Mouse (Mus musculus) heart, embryonic 11.5 days (tissue): ENCODE results near the gene Krt14. TPM values are rescaled to one million over a fixed set of nuclear protein-coding genes. Genes with fewer than 3 reads are reported as not detected.

Experiments
- ATAC-seq: fragments of 200-750 bp; cut with Nextera tagmentation; replicated peaks from 2 replicates; pipeline ENCODE4 v1.8.0; 2017; ENCODE audit warnings: moderate library complexity; ENCODE audit not compliant: insufficient number of reproducible peaks, low FRiP score, low TSS enrichment
- H3K27ac ChIP-seq: fragments of 300-500 bp; sonication (generic); 2 replicates; pipeline ENCODE4 v1.5.1; 2014; ENCODE audit warnings: mild to moderate bottlenecking, low read depth, low read length
- H3K27me3 ChIP-seq: fragments of 300-500 bp; sonication (generic); 2 replicates; pipeline ENCODE4 v1.6.1; 2014; ENCODE audit warnings: mild to moderate bottlenecking, low read length, mixed read lengths; ENCODE audit not compliant: control insufficient read depth, insufficient read depth
- H3K36me3 ChIP-seq: fragments of 300-500 bp; sonication (generic); 2 replicates; pipeline ENCODE4 v1.6.1; 2014; ENCODE audit warnings: mild to moderate bottlenecking, low read length, moderate library complexity, mixed read lengths; ENCODE audit not compliant: control insufficient read depth, insufficient read depth
- H3K4me1 ChIP-seq: fragments of 300-500 bp; sonication (generic); 2 replicates; pipeline ENCODE4 v1.6.1; 2014; ENCODE audit warnings: low read length; ENCODE audit not compliant: control insufficient read depth, insufficient read depth
- H3K4me2 ChIP-seq: fragments of 300-500 bp; sonication (generic); 2 replicates; pipeline ENCODE4 v1.6.1; 2014; ENCODE audit warnings: mild to moderate bottlenecking, moderate library complexity
- H3K4me3 ChIP-seq: fragments of 300-500 bp; sonication (generic); 2 replicates; pipeline ENCODE4 v1.5.1; 2014; ENCODE audit warnings: low read depth, low read length
- H3K9ac ChIP-seq: fragments of 300-500 bp; sonication (generic); 2 replicates; pipeline ENCODE4 v1.6.1; 2014; ENCODE audit warnings: mild to moderate bottlenecking, low read depth, low read length, moderate library complexity
- H3K9me3 ChIP-seq: fragments of 300-500 bp; sonication (generic); replicated peaks from 2 replicates; pipeline ENCODE4 v1.6.1; 2016; ENCODE audit warnings: low read length; ENCODE audit not compliant: control insufficient read depth
- WGBS: fragments of 180-500 bp; shearing (Covaris S2); extraction: QIAGEN DNeasy Blood & Tissue Kit; methylation state at CpG from one replicate; pipeline ENCODE4 v1.1.7; 2014; ENCODE audit not compliant: insufficient replicate concordance; 5-methylcytosine and 5-hydroxymethylcytosine counted together
- polyA plus RNA-seq: library from polyadenylated mRNA; unstranded; fragments of >200 nt; fragmentation: Nextera tagmentation; extraction: Ambion mirVana; gene quantifications from 2 replicates; pipeline ENCODE4 v1.2.1, GENCODE M21; 2014

Krt14 gene
- polyA plus RNA-seq, 1 experiment from 2014 or later: 1.4 TPM

DNA sequence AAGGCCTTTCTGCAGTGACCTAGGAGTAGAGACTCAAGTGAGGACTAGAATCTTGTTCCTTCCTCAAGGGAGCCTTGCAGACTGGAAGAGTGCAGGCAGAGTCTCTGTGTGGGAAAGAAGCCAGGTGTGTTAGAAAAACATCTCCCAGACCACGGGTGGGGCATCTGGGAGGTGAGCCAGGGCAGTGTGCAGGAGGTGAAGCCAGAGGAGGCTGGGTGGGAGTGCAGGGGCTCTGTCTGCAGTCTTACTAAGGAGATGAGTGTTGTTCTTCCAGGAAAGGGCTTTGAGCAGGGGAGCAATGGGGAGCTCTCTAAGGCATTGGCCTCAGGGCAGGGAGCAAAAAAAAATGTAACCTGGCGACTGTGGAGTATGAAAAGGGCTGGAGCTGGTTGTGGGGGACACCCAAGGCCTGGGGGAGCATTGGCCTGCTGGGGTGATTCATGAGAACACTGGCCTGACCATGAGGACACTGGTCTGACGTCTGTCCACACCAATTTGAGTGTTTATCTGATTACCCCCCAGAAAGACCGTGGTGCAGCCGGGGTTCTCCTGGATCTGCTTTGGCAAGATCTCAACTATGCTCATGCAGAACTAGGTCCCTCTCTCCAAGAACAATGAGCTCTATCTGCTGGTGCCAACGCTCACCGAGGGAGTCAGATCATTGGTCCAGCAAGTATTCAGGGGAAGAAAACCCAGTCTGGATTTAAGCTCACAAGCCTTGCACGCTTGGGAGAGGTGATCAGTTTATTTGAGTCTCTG lies 51.7 kb downstream of the Krt14 start:
- Histone ChIP-seq H3K4me2 (no peak overlapping the region), H3K4me3 (no peak overlapping the region), H3K27me3 (no peaks in the 10 kb centered on the region), H3K36me3 (no peaks in the 10 kb centered on the region), H3K4me1 (0 out of 2 replicates have a peak, but pooled peaks cover 2% of the 10 kb centered on the region), H3K9me3 (no peaks in the 10 kb centered on the region), H3K9ac (no peak overlapping the region), H3K27ac (no peak overlapping the region)
- WGBS: 57% methylated on average over 8 of the region's 8 CpGs
- no peak for ATAC-seq

Other genes starting within 250 kb of the Krt14 start
- not detected in 2 replicates for gene Krtap29-1, start 228.5 kb downstream of the Krt14 start, polyA plus RNA-seq
- gene Krtap16-1, start 221.0 kb downstream of the Krt14 start, polyA plus RNA-seq: not detected in 2 replicates
- not detected in 2 replicates for gene Krtap17-1, start 213.6 kb downstream of the Krt14 start, polyA plus RNA-seq
- gene Krt33a, start 191.3 kb downstream of the Krt14 start, polyA plus RNA-seq: not detected in 2 replicates
- gene Krt33b, start 177.7 kb downstream of the Krt14 start, polyA plus RNA-seq: not detected in 2 replicates
- gene Krt34, start 166.0 kb downstream of the Krt14 start, polyA plus RNA-seq: not detected in 2 replicates
- not detected in 2 replicates for gene Krt31, start 157.0 kb downstream of the Krt14 start, polyA plus RNA-seq
- not detected in 2 replicates for gene Krt32, start 119.3 kb downstream of the Krt14 start, polyA plus RNA-seq
- gene Krt35, start 111.3 kb downstream of the Krt14 start, polyA plus RNA-seq: not detected in 2 replicates
- not detected in 2 replicates for gene Krt36, start 101.9 kb downstream of the Krt14 start, polyA plus RNA-seq
- gene Krt13, start 86.0 kb downstream of the Krt14 start, polyA plus RNA-seq: not detected in 2 replicates
- 0.17 and 0.24 TPM in 2 replicates for gene Krt15, start 71.6 kb downstream of the Krt14 start, polyA plus RNA-seq
- 48.4 and 69.2 TPM in 2 replicates for gene Krt19, start 58.9 kb downstream of the Krt14 start, polyA plus RNA-seq
- gene Krt9, start 14.3 kb downstream of the Krt14 start, polyA plus RNA-seq: not detected in 2 replicates
- gene Krt16, start 41.4 kb upstream of the Krt14 start, polyA plus RNA-seq: not detected in 2 replicates
- 0.14 and 0.82 TPM in 2 replicates for gene Krt17, start 53.5 kb upstream of the Krt14 start, polyA plus RNA-seq
- 0.20 TPM in 1 of 2 replicates, not detected in the other for gene Krt42, start 62.3 kb upstream of the Krt14 start, polyA plus RNA-seq
- gene Eif1, start 112.3 kb upstream of the Krt14 start, polyA plus RNA-seq: 1,605 and 1,756 TPM in 2 replicates
- gene Gast, start 126.9 kb upstream of the Krt14 start, polyA plus RNA-seq: not detected in 2 replicates
- 3.0 and 3.4 TPM in 2 replicates for gene Hap1, start 148.6 kb upstream of the Krt14 start, polyA plus RNA-seq
- gene Jup, start 190.2 kb upstream of the Krt14 start, polyA plus RNA-seq: 72.2 and 80.6 TPM in 2 replicates
- 67.2 and 70.6 TPM in 2 replicates for gene P3h4, start 207.3 kb upstream of the Krt14 start, polyA plus RNA-seq
- gene Fkbp10, start 208.1 kb upstream of the Krt14 start, polyA plus RNA-seq: 89.3 and 107 TPM in 2 replicates
- 98.8 and 111 TPM in 2 replicates for gene Nt5c3b, start 234.3 kb upstream of the Krt14 start, polyA plus RNA-seq
- gene Klhl10, start 234.4 kb upstream of the Krt14 start, polyA plus RNA-seq: 0.28 and 0.83 TPM in 2 replicates